ENCODE assay signal across 16 mouse cellular contexts in the genomic region with DNA sequence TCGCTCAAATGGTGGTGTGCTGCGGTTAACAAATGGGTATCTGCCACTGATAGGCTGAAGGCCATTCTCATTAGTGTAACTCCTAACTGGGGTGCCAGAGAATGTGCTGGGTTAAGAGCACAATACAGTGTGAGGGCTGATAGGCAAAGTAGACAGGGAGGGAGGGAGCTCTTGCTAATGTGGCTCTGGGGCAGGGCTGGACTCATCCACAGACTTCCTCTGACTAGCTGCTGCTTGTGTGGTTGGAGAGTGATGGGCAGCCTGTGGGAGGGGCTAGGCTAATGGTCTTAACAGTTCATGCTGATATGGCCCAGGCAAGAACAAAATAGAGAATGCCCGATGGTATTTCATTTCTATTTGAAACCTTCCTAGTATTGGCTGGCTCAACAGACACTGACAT. TPM values are rescaled to one million over a fixed set of nuclear protein-coding genes. Genes with fewer than 3 reads are reported as not detected.
"Had no signal": no experiment of that assay in that cellular context is flagged by ENCODE, and none has a peak within 500 bp of the region (broad histone marks: within the 10 kb centered on the region; RNA-seq: fewer than 3 reads in every experiment).

No protein-coding gene starts in this region.

- DNase-seq: kidney, adult 8-10 months; kidney, postnatal 25 days; left cerebral cortex, postnatal 4 days; lung, postnatal 14 days; right cerebral cortex, postnatal 14 days; thymus, adult 2 months; thymus, postnatal 25 days had no signal

- H3K9me3 ChIP-seq: liver, embryonic 15.5 days; lung, embryonic 15.5 days; midbrain, embryonic 13.5 days; stomach, embryonic 15.5 days had no signal

- H3K4me1 ChIP-seq: limb, embryonic 13.5 days; liver, embryonic 15.5 days; lung, embryonic 15.5 days; midbrain, embryonic 13.5 days; stomach, embryonic 15.5 days had no signal

- ATAC-seq: inflammation-experienced regulatory T-cells, adult 6 months; intestine, postnatal 0 days; midbrain, embryonic 13.5 days had no signal

- H3K4me3 ChIP-seq: limb, embryonic 13.5 days; liver, embryonic 15.5 days; lung, embryonic 15.5 days; midbrain, embryonic 13.5 days; stomach, embryonic 15.5 days had no signal

- H3K27ac ChIP-seq: limb, embryonic 13.5 days; liver, embryonic 15.5 days; lung, embryonic 15.5 days; macrophage; midbrain, embryonic 13.5 days; stomach, embryonic 15.5 days had no signal

- H3K9ac ChIP-seq: limb, embryonic 13.5 days; liver, embryonic 15.5 days; lung, embryonic 15.5 days; midbrain, embryonic 13.5 days; stomach, embryonic 15.5 days had no signal

- H3K4me2 ChIP-seq: limb, embryonic 13.5 days; liver, embryonic 15.5 days; lung, embryonic 15.5 days; midbrain, embryonic 13.5 days; stomach, embryonic 15.5 days had no signal

- H3K27me3 ChIP-seq: limb, embryonic 13.5 days; liver, embryonic 15.5 days; lung, embryonic 15.5 days; midbrain, embryonic 13.5 days; stomach, embryonic 15.5 days had no signal

- H3K36me3 ChIP-seq: limb, embryonic 13.5 days; liver, embryonic 15.5 days; lung, embryonic 15.5 days; midbrain, embryonic 13.5 days; stomach, embryonic 15.5 days had no signal

RNA-seq across cellular contexts. Expression of a gene that starts 44.0 kb away (rescaled TPM):
- polyA plus RNA-seq: macrophage; urinary bladder, adult 2 months had no signal
